Mouse (Mus musculus): ENCODE measurements around the gene Efcab11. TPM values are rescaled to one million over a fixed set of nuclear protein-coding genes. Genes with fewer than 3 reads are reported as not detected.

Efcab11 gene
- polyA plus RNA-seq, 1 experiment from 2014 or later, result 2.2 TPM

DNA sequence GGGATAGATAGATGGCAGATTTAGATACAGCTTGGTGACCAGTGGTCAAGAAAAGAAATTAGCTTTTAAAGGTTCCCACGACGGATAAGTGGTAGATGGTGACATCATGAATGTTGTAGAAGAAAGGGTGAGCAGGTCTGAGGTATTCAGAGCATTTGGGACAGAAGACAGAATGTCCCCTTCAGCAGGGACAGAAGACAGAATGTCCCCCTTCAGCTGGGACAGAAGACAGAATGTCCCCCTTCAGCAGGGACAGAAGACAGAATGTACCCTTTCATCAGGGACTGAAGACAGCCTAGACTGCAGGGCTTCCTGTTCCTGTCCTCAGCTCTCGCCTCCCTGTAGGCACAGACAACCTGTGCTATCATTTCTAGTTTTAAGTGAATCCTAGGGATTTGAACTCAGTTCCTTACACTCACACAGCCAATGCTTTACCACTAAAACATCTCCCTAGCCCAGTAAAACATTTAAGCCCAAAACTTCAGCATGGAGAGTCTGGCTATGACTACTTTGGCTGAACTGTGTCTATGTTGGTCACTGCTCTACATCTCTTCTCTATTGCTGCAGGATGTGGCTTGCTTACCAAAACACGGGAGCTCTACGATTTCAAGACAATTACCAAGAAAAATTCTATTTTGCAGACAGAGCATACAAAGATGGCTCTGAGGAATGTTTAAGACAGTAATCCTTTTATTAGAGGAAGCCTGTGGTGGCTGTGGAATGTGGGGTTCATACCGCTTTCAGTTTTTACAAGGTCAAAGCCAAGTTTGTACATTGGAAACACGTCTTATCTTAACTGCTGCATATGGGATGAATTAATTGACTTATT is 89.2 kb downstream of the Efcab11 start:
- no peak for ATAC-seq (ENCODE audit: low read depth)
- 80% methylated on average over 7 of the region's 7 CpGs for WGBS
- Histone ChIP-seq H3K4me1 (ENCODE audit: control insufficient read depth, insufficient read depth, low read length) (no peaks in the 10 kb centered on the region), H3K9ac (replicated peaks; ENCODE audit: low read depth, low read length) (no peak overlapping the region), H3K36me3 (ENCODE audit: control insufficient read depth, insufficient read depth, low read length) (no peaks in the 10 kb centered on the region), H3K4me2 (ENCODE audit: low read depth, low read length) (no peak overlapping the region), H3K27ac (ENCODE audit: low read depth, low read length) (no peak overlapping the region), H3K4me3 (ENCODE audit: low read depth, low read length) (no peak overlapping the region), H3K27me3 (ENCODE audit: control insufficient read depth, insufficient read depth, low read length) (no peaks in the 10 kb centered on the region), H3K9me3 (ENCODE audit: control insufficient read depth, low read length) (no peaks in the 10 kb centered on the region)

DNA sequence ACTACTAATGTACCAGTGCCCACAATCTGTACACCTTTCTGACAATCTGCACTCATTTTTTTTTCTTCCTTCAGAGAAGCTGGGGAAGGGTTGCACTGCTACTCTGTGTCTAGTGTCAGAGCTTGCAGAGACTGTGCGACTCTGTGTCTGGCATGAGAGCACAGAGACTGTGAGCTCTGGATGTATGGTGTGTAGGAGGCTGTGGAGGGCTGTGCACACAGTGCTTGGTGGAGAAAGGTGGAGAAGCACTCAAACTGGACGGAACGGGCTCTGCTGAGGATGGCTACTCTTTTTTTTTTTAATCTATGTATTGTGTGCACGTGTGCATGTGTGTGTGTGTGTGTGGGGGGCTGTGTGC is 90.1 kb downstream of the Efcab11 start:
- no peak overlapping the region for H3K27ac ChIP-seq (ENCODE audit: low read depth, low read length)
- no peaks in the 10 kb centered on the region for H3K9me3 ChIP-seq (ENCODE audit: control insufficient read depth, low read length)
- H3K4me3 ChIP-seq (ENCODE audit: low read depth, low read length), result no peak overlapping the region
- no peaks in the 10 kb centered on the region for H3K27me3 ChIP-seq (ENCODE audit: control insufficient read depth, insufficient read depth, low read length)
- H3K9ac ChIP-seq (replicated peaks; ENCODE audit: low read depth, low read length), result no peak overlapping the region
- no peaks in the 10 kb centered on the region for H3K36me3 ChIP-seq (ENCODE audit: control insufficient read depth, insufficient read depth, low read length)
- ATAC-seq (ENCODE audit: low read depth), result no peak
- H3K4me1 ChIP-seq (ENCODE audit: control insufficient read depth, insufficient read depth, low read length), result no peaks in the 10 kb centered on the region
- 86% methylated on average over 4 of the region's 4 CpGs for WGBS
- no peak overlapping the region for H3K4me2 ChIP-seq (ENCODE audit: low read depth, low read length)

DNA sequence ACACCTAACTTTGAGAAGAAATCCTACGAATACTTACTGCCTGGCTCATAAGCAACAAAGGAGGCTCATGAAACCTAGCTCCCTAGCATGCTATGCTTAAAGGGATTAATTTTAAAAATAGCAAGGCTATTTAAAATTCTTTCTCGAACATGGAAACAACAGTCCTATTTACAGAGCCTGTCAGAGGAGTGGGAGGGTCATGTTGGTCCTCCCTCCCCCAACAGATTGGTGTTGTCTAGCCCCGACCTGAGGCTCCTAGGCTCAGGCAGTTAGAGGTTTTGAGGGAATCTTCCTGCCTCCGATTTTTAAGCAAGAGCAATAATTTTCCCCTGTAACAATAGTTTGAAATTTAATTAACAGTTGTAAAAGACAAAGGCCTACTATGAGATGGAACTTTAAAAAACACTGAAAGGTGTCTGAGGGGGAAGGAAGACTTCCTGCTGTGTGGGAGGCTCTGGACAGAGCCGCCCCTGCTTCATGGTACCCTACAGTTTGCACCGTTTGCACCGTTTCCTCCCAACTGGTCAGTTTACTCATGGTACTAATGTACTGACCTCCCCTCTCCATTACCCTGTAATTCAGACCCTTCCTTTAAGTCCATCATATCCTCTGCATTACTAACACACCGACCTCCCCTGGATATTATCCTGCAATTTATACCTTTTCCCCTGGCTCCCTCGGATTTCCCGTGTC is 90.6 kb downstream of the Efcab11 start:
- 57% methylated on average over 10 of the region's 10 CpGs for WGBS
- no peak overlapping the region for H3K27ac ChIP-seq (ENCODE audit: low read depth, low read length)
- no peaks in the 10 kb centered on the region for H3K9me3 ChIP-seq (ENCODE audit: control insufficient read depth, low read length)
- H3K4me3 ChIP-seq (ENCODE audit: low read depth, low read length), result no peak overlapping the region
- H3K4me2 ChIP-seq (ENCODE audit: low read depth, low read length), result no peak overlapping the region
- no peak for ATAC-seq (ENCODE audit: low read depth)
- no peaks in the 10 kb centered on the region for H3K27me3 ChIP-seq (ENCODE audit: control insufficient read depth, insufficient read depth, low read length)
- H3K9ac ChIP-seq (replicated peaks; ENCODE audit: low read depth, low read length), result no peak overlapping the region
- no peaks in the 10 kb centered on the region for H3K36me3 ChIP-seq (ENCODE audit: control insufficient read depth, insufficient read depth, low read length)
- no peaks in the 10 kb centered on the region for H3K4me1 ChIP-seq (ENCODE audit: control insufficient read depth, insufficient read depth, low read length)

DNA sequence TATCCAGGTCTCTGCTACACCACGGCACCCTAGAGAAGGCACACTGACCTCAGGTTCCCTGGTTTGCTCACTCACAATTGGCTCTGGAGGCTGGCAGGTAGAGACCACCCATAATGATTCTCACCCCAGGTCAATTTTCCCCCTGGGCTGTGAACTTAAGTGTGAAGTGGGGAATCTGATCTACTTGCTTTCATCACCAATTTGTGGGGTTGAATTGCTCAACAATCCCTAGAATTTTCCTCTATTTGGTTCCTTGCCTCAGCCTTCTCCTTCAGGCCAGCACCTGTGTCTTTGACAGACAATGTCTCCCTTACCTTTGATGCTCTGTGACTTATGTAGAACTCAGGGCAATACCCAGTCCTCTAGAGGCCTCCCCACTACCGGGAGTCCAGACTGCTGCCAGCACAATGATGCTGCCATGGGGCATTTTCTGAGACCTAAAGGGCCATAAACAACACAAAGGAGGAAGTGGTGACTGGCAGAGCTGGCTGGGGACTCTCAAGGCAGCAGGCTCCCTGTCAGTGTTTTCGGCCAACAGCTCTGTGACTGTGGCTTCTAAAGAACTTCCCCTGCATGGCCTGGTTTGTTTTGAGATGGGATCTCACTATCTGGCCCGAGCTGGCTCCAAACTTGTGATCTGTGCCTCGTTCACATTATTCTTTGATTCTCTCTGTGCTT is 94.8 kb downstream of the Efcab11 start:
- no peak overlapping the region for H3K9ac ChIP-seq (replicated peaks; ENCODE audit: low read depth, low read length)
- ATAC-seq (ENCODE audit: low read depth), result no peak
- WGBS, result 48% methylated on average over 5 of the region's 5 CpGs

DNA sequence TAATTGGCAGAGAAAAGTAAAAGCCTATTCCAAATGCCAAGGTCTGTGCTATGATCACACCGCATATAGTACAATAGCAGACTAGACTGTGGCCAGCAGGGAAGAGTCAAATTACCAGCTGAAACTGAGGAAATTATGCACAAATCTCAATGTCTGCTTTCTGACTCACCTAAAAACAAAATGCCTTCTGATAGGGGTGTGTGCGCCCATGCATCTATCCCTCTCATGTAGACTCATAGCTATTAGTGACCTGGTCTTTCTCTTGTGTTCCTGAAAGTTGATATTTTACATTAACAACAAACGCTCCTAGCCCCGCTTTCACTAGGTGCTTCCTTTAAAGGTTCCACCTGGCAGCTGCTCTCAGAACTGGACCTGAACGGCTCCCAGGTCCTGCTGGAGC is 102.5 kb downstream of the Efcab11 start:
- Histone ChIP-seq H3K9ac (replicated peaks; ENCODE audit: low read depth, low read length) (no peak overlapping the region), H3K9me3 (ENCODE audit: control insufficient read depth, low read length) (no peaks in the 10 kb centered on the region), H3K4me2 (ENCODE audit: low read depth, low read length) (no peak overlapping the region), H3K27ac (ENCODE audit: low read depth, low read length) (no peak overlapping the region), H3K36me3 (ENCODE audit: control insufficient read depth, insufficient read depth, low read length) (no peaks in the 10 kb centered on the region), H3K4me1 (ENCODE audit: control insufficient read depth, insufficient read depth, low read length) (no peaks in the 10 kb centered on the region), H3K4me3 (ENCODE audit: low read depth, low read length) (no peak overlapping the region), H3K27me3 (ENCODE audit: control insufficient read depth, insufficient read depth, low read length) (no peaks in the 10 kb centered on the region)
- ATAC-seq (ENCODE audit: low read depth), result no peak
- WGBS, result 95% methylated on average over 5 of the region's 5 CpGs

More for the DNA sequence above, 94.8 kb downstream of the Efcab11 start:
- H3K4me1 ChIP-seq (ENCODE audit: control insufficient read depth, insufficient read depth, low read length), result no peaks in the 10 kb centered on the region
- no peaks in the 10 kb centered on the region for H3K9me3 ChIP-seq (ENCODE audit: control insufficient read depth, low read length)
- H3K4me3 ChIP-seq (ENCODE audit: low read depth, low read length), result no peak overlapping the region
- no peaks in the 10 kb centered on the region for H3K27me3 ChIP-seq (ENCODE audit: control insufficient read depth, insufficient read depth, low read length)
- H3K36me3 ChIP-seq (ENCODE audit: control insufficient read depth, insufficient read depth, low read length), result no peaks in the 10 kb centered on the region
- H3K4me2 ChIP-seq (ENCODE audit: low read depth, low read length), result no peak overlapping the region
- H3K27ac ChIP-seq (ENCODE audit: low read depth, low read length), result no peak overlapping the region

DNA sequence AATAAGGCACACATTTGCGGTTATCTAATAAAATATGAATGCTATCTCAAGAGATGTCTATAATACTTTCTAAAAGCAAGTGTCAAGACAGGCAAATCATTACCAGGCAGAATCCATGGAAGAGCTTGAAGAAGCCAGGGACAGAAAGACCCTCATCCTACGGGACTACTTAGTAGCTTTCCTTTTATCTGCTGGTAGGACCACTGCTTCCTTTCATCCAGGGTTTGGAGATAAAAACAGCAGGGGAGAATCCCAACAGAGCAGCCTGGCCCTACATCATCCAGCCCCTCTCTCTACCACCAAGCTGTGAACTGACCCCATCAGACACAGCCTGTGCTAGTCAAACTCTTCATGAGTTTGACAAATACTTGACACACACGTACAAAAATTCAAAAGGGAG is 103.8 kb downstream of the Efcab11 start:
- no peaks in the 10 kb centered on the region for H3K9me3 ChIP-seq (ENCODE audit: control insufficient read depth, low read length)
- no peak for ATAC-seq (ENCODE audit: low read depth)
- 79% methylated on average over 3 of the region's 3 CpGs for WGBS

DNA sequence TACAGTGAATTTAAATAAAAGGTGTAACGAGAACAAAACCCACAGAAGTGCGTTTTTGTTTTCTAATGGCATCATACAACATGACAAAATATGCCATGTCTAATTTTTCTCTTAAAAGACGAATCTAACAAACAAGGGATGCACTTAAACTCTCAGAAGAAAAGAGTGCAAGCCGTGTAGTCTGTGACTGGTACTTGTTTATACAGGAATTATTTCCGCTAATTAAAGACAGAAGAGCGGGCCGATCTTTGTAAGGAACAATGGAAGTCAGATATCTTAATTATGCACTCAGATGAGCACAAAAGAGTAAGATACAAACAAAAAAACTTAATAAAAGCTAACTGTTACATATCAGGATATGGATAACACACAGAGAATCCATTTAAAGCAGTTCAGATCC is 104.3 kb downstream of the Efcab11 start:
- Histone ChIP-seq H3K4me1 (ENCODE audit: control insufficient read depth, insufficient read depth, low read length) (no peaks in the 10 kb centered on the region), H3K36me3 (ENCODE audit: control insufficient read depth, insufficient read depth, low read length) (no peaks in the 10 kb centered on the region), H3K27ac (ENCODE audit: low read depth, low read length) (no peak overlapping the region), H3K4me2 (ENCODE audit: low read depth, low read length) (no peak overlapping the region), H3K4me3 (ENCODE audit: low read depth, low read length) (no peak overlapping the region), H3K9me3 (ENCODE audit: control insufficient read depth, low read length) (no peaks in the 10 kb centered on the region), H3K9ac (replicated peaks; ENCODE audit: low read depth, low read length) (no peak overlapping the region), H3K27me3 (ENCODE audit: control insufficient read depth, insufficient read depth, low read length) (no peaks in the 10 kb centered on the region)
- 60% methylated on average over 7 of the region's 7 CpGs for WGBS
- no peak for ATAC-seq (ENCODE audit: low read depth)

More for the DNA sequence above, 103.8 kb downstream of the Efcab11 start:
- Histone ChIP-seq H3K27me3 (ENCODE audit: control insufficient read depth, insufficient read depth, low read length) (no peaks in the 10 kb centered on the region), H3K36me3 (ENCODE audit: control insufficient read depth, insufficient read depth, low read length) (no peaks in the 10 kb centered on the region), H3K4me1 (ENCODE audit: control insufficient read depth, insufficient read depth, low read length) (no peaks in the 10 kb centered on the region), H3K27ac (ENCODE audit: low read depth, low read length) (no peak overlapping the region), H3K4me3 (ENCODE audit: low read depth, low read length) (no peak overlapping the region), H3K9ac (replicated peaks; ENCODE audit: low read depth, low read length) (no peak overlapping the region), H3K4me2 (ENCODE audit: low read depth, low read length) (no peak overlapping the region)

DNA sequence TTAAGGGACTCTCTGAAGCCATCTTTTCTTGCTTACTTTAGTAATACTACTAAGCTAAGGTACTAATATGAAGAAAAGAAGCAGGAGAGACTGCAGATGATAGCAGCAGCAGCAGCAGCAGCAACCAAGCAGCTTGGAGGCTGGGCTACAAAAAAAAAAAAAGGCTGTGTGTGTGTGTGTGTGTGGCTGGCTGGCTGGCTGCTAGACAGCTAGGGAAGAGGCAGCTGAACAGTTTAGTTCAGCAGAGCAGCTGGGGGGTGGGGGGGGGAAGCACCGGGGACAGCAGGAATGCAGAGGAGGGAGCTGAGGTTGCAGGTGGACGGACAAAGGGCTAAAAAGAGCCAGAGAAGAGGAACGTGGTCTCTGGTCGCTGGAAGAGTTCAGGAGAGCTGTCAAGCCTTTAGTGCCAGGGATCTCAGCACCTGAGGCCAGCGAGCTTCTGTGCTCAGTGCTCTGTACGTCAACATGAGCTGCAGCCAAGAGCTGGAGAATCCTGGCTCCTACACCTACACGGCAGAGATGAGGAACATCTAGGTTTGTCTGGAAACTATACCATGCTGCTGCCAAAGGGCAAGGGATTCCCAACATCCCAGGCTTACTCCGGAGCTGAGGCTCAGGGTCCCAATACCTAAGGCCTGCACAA is 107.6 kb downstream of the Efcab11 start:
- Histone ChIP-seq H3K4me2 (ENCODE audit: low read depth, low read length) (no peak overlapping the region), H3K9ac (replicated peaks; ENCODE audit: low read depth, low read length) (no peak overlapping the region), H3K27ac (ENCODE audit: low read depth, low read length) (no peak overlapping the region), H3K27me3 (ENCODE audit: control insufficient read depth, insufficient read depth, low read length) (no peaks in the 10 kb centered on the region), H3K4me3 (ENCODE audit: low read depth, low read length) (no peak overlapping the region), H3K4me1 (ENCODE audit: control insufficient read depth, insufficient read depth, low read length) (no peaks in the 10 kb centered on the region), H3K36me3 (ENCODE audit: control insufficient read depth, insufficient read depth, low read length) (no peaks in the 10 kb centered on the region), H3K9me3 (ENCODE audit: control insufficient read depth, low read length) (no peaks in the 10 kb centered on the region)
- WGBS, result 64% methylated on average over 8 of the region's 8 CpGs
- ATAC-seq (ENCODE audit: low read depth), result no peak
